Mouse (Mus musculus): Measurements from ENCODE around the gene Dhh.

The Dhh gene

GRCm38 (mm10) chr15:98849165-98849564 lies 49.2 kb downstream of the Dhh start:
- DNase-seq: no peak

GRCm38 (mm10) chr15:98846140-98846539 lies 52.2 kb downstream of the Dhh start:
- DNase-seq: no peak

GRCm38 (mm10) chr15:98845149-98845548 lies 53.2 kb downstream of the Dhh start:
- no peak for DNase-seq

GRCm38 (mm10) chr15:98843595-98844223 lies 54.6 kb downstream of the Dhh start:
- no peak for DNase-seq
